Mouse (Mus musculus) gastrocnemius, adult 2 months (tissue): ENCODE data around the gene Plekha4. TPM values are rescaled to one million over a fixed set of nuclear protein-coding genes. Genes with fewer than 3 reads are reported as not detected.

Experiments used
- DNase-seq: peaks from one replicate; pipeline ENCODE4 v3.0.0; 2022
- H3K27ac ChIP-seq: fragments of 200-600 bp; 2 replicates; pipeline ENCODE4 v1.8.1; 2022; ENCODE audit warnings: mild to moderate bottlenecking
- H3K4me3 ChIP-seq: fragments of 200-600 bp; 2 replicates; pipeline ENCODE4 v1.8.1; 2022; ENCODE audit warnings: mild to moderate bottlenecking, moderate library complexity
- CTCF ChIP-seq: fragments of 200-600 bp; IDR thresholded peaks from 2 replicates; pipeline ENCODE4 v1.8.1; 2022; ENCODE audit warnings: antibody characterized with exemption, mild to moderate bottlenecking, moderate library complexity
- intact Hi-C: fragments of 180-260 bp; cut with DNase I; formaldehyde crosslinking; loops from one replicate; pipeline ENCODE4 v1.15.1; 2025
- total RNA-seq, 2 experiments: library from RNA; stranded (reverse); gene quantifications; 2 replicates each; pipeline ENCODE4 v1.2.3; 2021

Gene Plekha4
- total RNA-seq, 2 experiments from 2014 or later = 3.4 to 3.5 TPM

GRCm38 (mm10) chr7:45530643-45531042 is 4.5 kb downstream of the Plekha4 start:
- intact Hi-C loops = no loop called here
- DNase-seq = peak; percentile 56
- Histone ChIP-seq H3K27ac (peak overlapping the region; percentile 70), H3K4me3 (peak overlapping the region; percentile 56)
- TF ChIP-seq CTCF = no peak

DNA sequence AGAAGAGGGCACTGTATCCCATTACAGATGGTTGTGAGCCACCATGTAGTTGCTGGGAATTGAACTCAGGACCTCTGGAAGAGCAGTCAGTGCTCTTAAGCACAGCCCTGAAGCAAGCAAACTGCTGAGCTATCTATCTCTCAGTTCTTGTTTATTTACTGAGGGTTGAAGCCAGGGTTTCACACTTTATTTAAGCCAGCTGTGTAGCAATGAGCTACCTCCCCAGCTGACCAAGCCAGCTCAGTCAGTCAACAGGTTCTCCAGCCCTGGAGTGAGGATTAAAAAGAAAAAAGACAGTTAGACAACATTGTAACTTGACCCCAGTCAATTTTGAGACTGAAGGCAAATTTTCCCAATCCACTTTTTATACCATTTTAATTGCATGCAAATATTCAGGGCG is 9.5 kb downstream of the Plekha4 start:
- Histone ChIP-seq H3K27ac (no peak overlapping the region), H3K4me3 (no peak overlapping the region)
- intact Hi-C loops = no loop called here
- no peak for DNase-seq
- TF ChIP-seq CTCF = no peak

DNA sequence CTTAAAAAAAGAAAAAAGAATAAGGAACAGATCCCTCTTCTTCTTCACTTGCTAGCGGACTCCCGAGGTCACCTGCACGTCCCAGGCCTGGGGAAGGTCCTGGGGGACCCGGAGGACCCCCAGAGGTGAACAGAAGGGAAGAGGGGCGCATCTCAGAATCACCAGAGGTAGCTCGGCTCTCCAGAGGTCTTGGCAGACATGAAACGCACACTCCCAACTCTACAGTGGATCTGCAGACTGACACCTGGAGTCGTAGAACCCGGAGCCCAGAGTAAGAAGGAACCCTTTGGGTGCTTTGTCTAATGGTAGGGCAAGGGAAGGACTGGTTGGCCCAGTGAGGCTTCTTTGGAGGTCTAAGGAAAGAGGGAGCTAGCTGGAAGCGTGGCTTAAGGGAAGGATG is 11.5 kb downstream of the Plekha4 start:
- no peak for TF ChIP-seq CTCF
- intact Hi-C loops = no loop called here
- no peak overlapping the region; the same call in 1 of the 2 replicates for H3K27ac ChIP-seq
- DNase-seq = no peak
- peak overlapping the region; percentile 83 for H3K4me3 ChIP-seq

DNA sequence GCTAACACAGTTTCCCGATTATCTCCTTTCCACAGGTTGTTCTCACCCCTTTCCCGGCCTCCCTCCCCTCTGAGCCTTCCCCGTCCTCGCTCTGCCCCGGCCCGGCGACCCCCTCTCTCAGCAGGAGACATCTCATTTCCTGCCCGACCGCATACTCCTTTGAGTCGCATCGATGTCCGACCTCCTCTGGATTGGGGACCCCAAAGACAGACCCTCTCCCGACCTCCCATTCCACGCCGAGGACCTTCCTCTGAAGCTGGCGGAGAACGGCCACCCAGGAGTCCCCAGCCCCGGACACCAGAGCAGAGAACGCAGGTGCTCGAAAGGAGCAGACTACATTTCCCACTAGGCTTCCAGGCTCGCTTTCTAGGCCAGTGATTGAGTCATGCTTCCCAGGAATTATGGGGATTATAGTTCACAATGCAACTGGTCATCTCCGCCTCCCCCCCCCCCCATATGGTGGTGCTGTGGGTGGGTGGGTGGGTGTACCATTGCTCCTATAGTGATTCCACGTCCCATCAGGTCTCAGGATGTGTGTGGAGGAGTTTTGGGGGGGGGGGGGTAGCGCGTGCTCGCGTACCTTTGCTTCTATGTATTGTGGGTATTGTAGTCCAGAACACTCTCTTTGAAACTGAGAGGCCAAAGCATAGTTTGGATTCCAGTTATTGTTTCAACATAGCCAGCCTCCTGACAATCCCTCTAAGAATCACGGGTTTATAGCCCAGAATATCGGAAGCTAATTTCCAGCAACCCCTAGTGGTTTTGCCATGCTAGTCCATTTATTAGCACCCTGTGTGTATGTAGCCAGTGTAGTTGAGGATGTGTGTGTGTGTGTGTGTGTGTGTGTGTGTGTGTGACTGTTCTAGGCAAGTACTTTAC is 12.3 kb downstream of the Plekha4 start:
- intact Hi-C loops = no loop called here
- TF ChIP-seq CTCF = peak; percentile 26; the same call in 1 of the 2 replicates
- peak; percentile 59 for DNase-seq
- Histone ChIP-seq H3K27ac (peak overlapping the region; percentile 71), H3K4me3 (peak overlapping the region; percentile 83)

DNA sequence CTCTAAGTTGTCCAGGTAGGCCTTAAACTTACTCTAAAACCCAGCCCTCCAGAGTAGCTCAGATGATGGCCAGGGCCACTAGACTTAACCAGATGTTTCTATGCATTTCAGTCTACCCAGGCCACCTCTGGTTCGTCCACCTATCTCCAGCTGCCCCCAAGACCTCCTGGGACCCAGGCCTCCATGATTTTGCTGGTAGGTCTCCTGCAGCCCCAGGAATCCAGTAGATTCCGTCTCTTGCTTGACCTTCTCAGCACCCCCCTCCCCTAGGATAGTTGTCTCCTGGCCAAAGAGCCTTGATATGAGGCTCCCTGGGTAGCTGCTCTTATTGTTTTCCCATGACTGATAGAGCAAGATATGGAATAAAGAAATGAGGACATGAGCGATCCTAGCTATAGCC is 13.0 kb downstream of the Plekha4 start:
- DNase-seq = no peak
- no peak for TF ChIP-seq CTCF
- no peak overlapping the region for H3K4me3 ChIP-seq
- H3K27ac ChIP-seq = no peak overlapping the region
- intact Hi-C loops = no loop called here

GRCm38 (mm10) chr7:45540213-45540612 is 14.1 kb downstream of the Plekha4 start:
- intact Hi-C loops = no loop called here
- no peak for DNase-seq
- Histone ChIP-seq H3K27ac (no peak overlapping the region), H3K4me3 (no peak overlapping the region)
- no peak for TF ChIP-seq CTCF

DNA sequence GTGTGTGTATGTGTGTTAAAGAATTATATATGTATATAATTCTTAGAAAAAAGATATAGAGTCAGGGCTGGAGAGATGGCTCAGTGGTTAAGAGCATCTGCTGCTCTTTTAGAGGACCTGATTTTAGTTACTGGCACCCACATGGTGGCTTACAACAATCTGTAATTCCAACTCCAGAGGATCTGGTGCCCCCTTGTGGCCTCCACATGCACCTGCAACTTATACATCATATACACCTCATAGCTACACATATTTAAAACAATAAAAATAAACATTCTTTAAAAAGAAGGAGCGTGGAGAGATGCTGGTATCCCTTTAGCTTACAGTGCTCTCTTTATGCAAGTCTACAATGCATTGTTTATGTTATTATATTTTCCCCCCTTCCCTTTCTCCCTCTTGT is 18.4 kb downstream of the Plekha4 start:
- peak; percentile 41 for TF ChIP-seq CTCF
- no peak overlapping the region for H3K4me3 ChIP-seq
- DNase-seq = no peak
- H3K27ac ChIP-seq = no peak overlapping the region
- intact Hi-C loops = no loop called here

GRCm38 (mm10) chr7:45549641-45550436 is 23.7 kb downstream of the Plekha4 start:
- no peak for DNase-seq
- H3K4me3 ChIP-seq = no peak overlapping the region; the same call in 1 of the 2 replicates
- intact Hi-C loops = no loop called here
- H3K27ac ChIP-seq = peak overlapping the region; percentile 57; the same call in 1 of the 2 replicates
- no peak for TF ChIP-seq CTCF

GRCm38 (mm10) chr7:45550821-45551511 is 24.8 kb downstream of the Plekha4 start:
- peak overlapping the region; percentile 11 for H3K4me3 ChIP-seq
- intact Hi-C loops = no loop called here
- TF ChIP-seq CTCF = no peak
- DNase-seq = no peak
- H3K27ac ChIP-seq = peak overlapping the region; percentile 57

GRCm38 (mm10) chr7:45551512-45551883 is 25.4 kb downstream of the Plekha4 start:
- intact Hi-C loops = no loop called here
- TF ChIP-seq CTCF = no peak
- no peak overlapping the region for H3K27ac ChIP-seq
- DNase-seq = no peak
- no peak overlapping the region for H3K4me3 ChIP-seq

DNA sequence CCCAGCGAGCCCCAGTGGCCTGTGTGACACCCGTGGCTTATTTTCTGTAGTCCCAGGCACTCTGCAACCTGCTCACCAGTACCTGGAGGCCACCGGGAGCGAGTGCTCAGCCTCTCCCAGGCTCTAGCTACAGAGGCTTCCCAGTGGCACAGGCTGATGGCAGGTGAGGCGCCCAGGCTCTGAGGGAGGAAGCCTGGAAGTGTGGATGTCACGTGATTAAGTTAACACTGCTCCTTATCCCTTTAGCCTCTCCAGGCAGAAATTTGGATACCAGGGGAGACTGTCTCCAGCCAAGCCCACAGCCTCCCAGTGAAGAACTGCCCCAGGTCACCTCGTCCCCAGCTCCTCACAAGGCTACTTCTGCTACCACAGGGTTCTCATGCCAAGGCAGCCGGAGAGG is 27.4 kb downstream of the Plekha4 start:
- DNase-seq = no peak
- Histone ChIP-seq H3K27ac (no peak overlapping the region), H3K4me3 (no peak overlapping the region)
- intact Hi-C loops = no loop called here
- no peak for TF ChIP-seq CTCF

DNA sequence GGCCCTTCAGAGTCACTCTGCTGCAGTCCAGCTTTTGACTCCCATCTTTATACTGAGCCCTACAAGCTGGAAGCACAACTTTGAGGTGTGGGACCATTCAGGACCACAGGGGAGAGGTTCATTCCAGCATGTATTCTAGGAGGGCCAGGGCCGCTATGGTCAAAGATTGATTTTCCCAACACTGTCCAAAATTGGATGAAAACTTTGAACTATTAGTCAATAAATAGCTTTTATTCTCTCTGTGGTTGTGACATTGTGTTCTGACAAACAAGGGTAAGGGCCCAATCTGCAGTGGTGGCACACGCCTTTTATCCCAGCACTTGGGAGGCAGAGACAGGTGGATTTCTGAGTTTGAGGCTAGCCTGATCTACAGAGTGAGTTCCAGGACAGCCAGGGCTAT is 27.9 kb downstream of the Plekha4 start:
- Histone ChIP-seq H3K27ac (no peak overlapping the region), H3K4me3 (no peak overlapping the region)
- intact Hi-C loops = no loop called here
- no peak for TF ChIP-seq CTCF
- no peak for DNase-seq

GRCm38 (mm10) chr7:45554744-45555143 is 28.6 kb downstream of the Plekha4 start, which contains the start of gene Hsd17b14:
Hsd17b14 (plus strand) TSS chr7:45554893.
- DNase-seq = no peak
- H3K4me3 ChIP-seq = no peak within 1 kb of the TSS
- H3K27ac ChIP-seq = no peak within 1 kb of the TSS
- intact Hi-C loops = no loop called here
- TF ChIP-seq CTCF = no peak
